Mouse (Mus musculus) kidney, adult 11 months (tissue): ENCODE results near the gene Spp1.

Source experiments
- DNase-seq: peaks from one replicate; pipeline ENCODE4 v3.0.0; 2022

The Spp1 gene

GRCm38 (mm10) chr5:104434835-104435301 lies at the start of gene Spp1:
Spp1 (plus strand) TSS chr5:104435118.
- peak; percentile 70 for DNase-seq

GRCm38 (mm10) chr5:104385521-104385920 lies 49.4 kb upstream of the Spp1 start:
- DNase-seq: no peak

- no peak for DNase-seq
These were observed 48.0 kb upstream of the Spp1 start for GRCm38 (mm10) chr5:104386908-104387307.

- no peak for DNase-seq
These were observed 44.0 kb upstream of the Spp1 start for GRCm38 (mm10) chr5:104390962-104391361.

GRCm38 (mm10) chr5:104392784-104393183 lies 42.1 kb upstream of the Spp1 start:
- DNase-seq: no peak

- no peak for DNase-seq
These were observed 38.6 kb upstream of the Spp1 start for GRCm38 (mm10) chr5:104396286-104396685.

- no peak for DNase-seq
These were observed 36.9 kb upstream of the Spp1 start for GRCm38 (mm10) chr5:104398001-104398400.

GRCm38 (mm10) chr5:104399291-104399950 lies 35.5 kb upstream of the Spp1 start:
- peak; percentile 32 for DNase-seq

GRCm38 (mm10) chr5:104399970-104400369 lies 34.9 kb upstream of the Spp1 start:
- no peak for DNase-seq

- no peak for DNase-seq
These were observed 32.3 kb upstream of the Spp1 start for GRCm38 (mm10) chr5:104402651-104403050.

- DNase-seq: no peak
These were observed 31.6 kb upstream of the Spp1 start for GRCm38 (mm10) chr5:104403351-104403750.

- DNase-seq: no peak
These were observed 30.4 kb upstream of the Spp1 start for GRCm38 (mm10) chr5:104404551-104404950.

GRCm38 (mm10) chr5:104405051-104405450 lies 29.9 kb upstream of the Spp1 start:
- no peak for DNase-seq

- DNase-seq: no peak
These were observed 28.2 kb upstream of the Spp1 start for GRCm38 (mm10) chr5:104406756-104407155.

GRCm38 (mm10) chr5:104407541-104408231 lies 27.2 kb upstream of the Spp1 start:
- DNase-seq: no peak

GRCm38 (mm10) chr5:104408549-104408948 lies 26.4 kb upstream of the Spp1 start:
- DNase-seq: no peak

GRCm38 (mm10) chr5:104415999-104416398 lies 18.9 kb upstream of the Spp1 start:
- DNase-seq: no peak

GRCm38 (mm10) chr5:104417028-104417427 lies 17.9 kb upstream of the Spp1 start:
- no peak for DNase-seq

- peak; percentile 80 for DNase-seq
These were observed 17.2 kb upstream of the Spp1 start for GRCm38 (mm10) chr5:104417721-104418120.

GRCm38 (mm10) chr5:104422039-104422438 lies 12.9 kb upstream of the Spp1 start:
- no peak for DNase-seq

- DNase-seq: peak; percentile 60
These were observed 11.1 kb upstream of the Spp1 start for GRCm38 (mm10) chr5:104423861-104424260.

- DNase-seq: no peak
These were observed 9.0 kb upstream of the Spp1 start for GRCm38 (mm10) chr5:104425949-104426348.

GRCm38 (mm10) chr5:104432886-104433285 lies 2.0 kb upstream of the Spp1 start:
- peak; percentile 62 for DNase-seq

- DNase-seq: peak; percentile 27
These were observed 851 bp upstream of the Spp1 start for GRCm38 (mm10) chr5:104433968-104434565.
